Mouse (Mus musculus) adrenal gland, postnatal 4 days (tissue): ENCODE results near the gene Taf8. TPM values are rescaled to one million over a fixed set of nuclear protein-coding genes. Genes with fewer than 3 reads are reported as not detected.

Experiments used
- DNase-seq, 2 experiments: peaks; one replicate each; pipeline ENCODE4 v3.0.0; 2021 to 2022; ENCODE audit warnings: low spot score in 2 of 2, mixed read lengths in 2 of 2
- long read RNA-seq, 2 experiments: library from polyadenylated mRNA; stranded (forward); transcript quantifications; one replicate each; pipeline ENCODE4 v2.0.0; 2021
- total RNA-seq, 2 experiments: library from RNA; stranded (reverse); gene quantifications; 2 replicates each; pipeline ENCODE4 v1.2.3; 2021

The Taf8 gene
- total RNA-seq = 10 to 100 TPM; 31.7 to 38.1 TPM
- long read RNA-seq, experiment 1, transcript Taf8-201 (9 exons, 2,784 nt) = major isoform, 5 of 7 reads
- long read RNA-seq, experiment 1, partial matches to known transcripts = 1 of 7 reads
- long read RNA-seq, experiment 1, other reads (novel, unspliced or antisense) = 0 of 7 reads
- long read RNA-seq, experiment 2, transcript Taf8-201 (9 exons, 2,784 nt) = major isoform, 11 of 15 reads
- long read RNA-seq, experiment 2, partial matches to known transcripts = 2 of 15 reads
- long read RNA-seq, experiment 2, other reads (novel, unspliced or antisense) = 2 of 15 reads

- DNase-seq = peak; percentile 74 to 90
Measured at GRCm38 (mm10) chr17:47501946-47502706, at the start of gene Taf8. TSS of gene Taf8 (minus strand) at chr17:47502292.

DNA sequence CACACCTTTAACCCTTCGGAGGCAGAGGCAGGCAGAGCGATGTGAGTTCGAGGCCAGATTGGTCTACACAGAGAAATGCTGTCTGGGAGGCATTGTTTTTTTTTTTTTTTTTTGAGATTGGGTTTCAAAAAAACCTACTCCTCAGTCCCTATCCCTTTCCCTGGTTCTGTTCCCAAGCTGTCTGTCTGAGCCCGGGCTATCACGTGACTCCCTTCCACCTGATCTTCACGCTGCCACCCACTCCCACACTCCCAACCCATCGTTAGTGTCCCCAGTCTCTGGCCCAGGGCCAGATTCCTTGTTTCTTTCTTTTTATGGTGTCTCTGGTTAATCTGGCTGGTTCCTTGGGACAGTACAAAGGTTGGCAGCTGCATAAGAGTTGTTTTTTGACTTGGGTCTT, 49.0 kb upstream of the Taf8 start:
- DNase-seq = no peak

GRCm38 (mm10) chr17:47545861-47546331, 43.8 kb upstream of the Taf8 start:
- peak in 1 of 2 experiments; percentile 38 for DNase-seq

GRCm38 (mm10) chr17:47545154-47545553, 43.1 kb upstream of the Taf8 start:
- no peak for DNase-seq

- no peak for DNase-seq
Measured at GRCm38 (mm10) chr17:47543051-47543650, 41.1 kb upstream of the Taf8 start.

GRCm38 (mm10) chr17:47542061-47542460, 40.0 kb upstream of the Taf8 start:
- no peak for DNase-seq

- no peak for DNase-seq
Measured at GRCm38 (mm10) chr17:47539128-47539527, 37.0 kb upstream of the Taf8 start.

- no peak for DNase-seq
Measured at GRCm38 (mm10) chr17:47538049-47538448, 36.0 kb upstream of the Taf8 start.

- no peak for DNase-seq
Measured at GRCm38 (mm10) chr17:47535812-47536236, 33.7 kb upstream of the Taf8 start.

GRCm38 (mm10) chr17:47533691-47534090, 31.6 kb upstream of the Taf8 start:
- no peak for DNase-seq

- DNase-seq = no peak
Measured at GRCm38 (mm10) chr17:47532364-47532763, 30.3 kb upstream of the Taf8 start.

GRCm38 (mm10) chr17:47531387-47531818, 29.3 kb upstream of the Taf8 start:
- DNase-seq = no peak

- DNase-seq = no peak
Measured at GRCm38 (mm10) chr17:47529595-47529994, 27.5 kb upstream of the Taf8 start.

DNA sequence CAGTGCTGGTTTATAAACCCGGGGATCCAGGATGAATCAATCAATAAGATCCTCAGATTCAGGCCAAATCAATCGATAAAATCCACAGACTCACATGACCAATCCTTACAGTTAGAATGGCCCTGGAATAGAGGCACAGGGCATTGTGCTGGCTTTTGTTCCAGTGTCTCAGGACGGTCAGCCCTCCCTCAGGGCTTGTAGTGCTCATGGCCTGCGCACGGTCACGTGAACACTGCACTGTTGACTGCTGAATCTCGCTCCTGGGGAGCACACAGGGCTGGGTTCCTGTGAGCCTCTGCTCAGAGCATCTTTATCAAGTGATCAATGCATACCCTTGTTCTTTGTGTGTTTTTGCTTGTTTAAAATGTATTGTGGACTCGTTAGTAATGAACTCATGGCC, 26.8 kb upstream of the Taf8 start:
- DNase-seq = no peak

GRCm38 (mm10) chr17:47527581-47528300, 25.6 kb upstream of the Taf8 start:
- no peak for DNase-seq

GRCm38 (mm10) chr17:47526856-47527520, 24.9 kb upstream of the Taf8 start:
- DNase-seq = no peak

DNA sequence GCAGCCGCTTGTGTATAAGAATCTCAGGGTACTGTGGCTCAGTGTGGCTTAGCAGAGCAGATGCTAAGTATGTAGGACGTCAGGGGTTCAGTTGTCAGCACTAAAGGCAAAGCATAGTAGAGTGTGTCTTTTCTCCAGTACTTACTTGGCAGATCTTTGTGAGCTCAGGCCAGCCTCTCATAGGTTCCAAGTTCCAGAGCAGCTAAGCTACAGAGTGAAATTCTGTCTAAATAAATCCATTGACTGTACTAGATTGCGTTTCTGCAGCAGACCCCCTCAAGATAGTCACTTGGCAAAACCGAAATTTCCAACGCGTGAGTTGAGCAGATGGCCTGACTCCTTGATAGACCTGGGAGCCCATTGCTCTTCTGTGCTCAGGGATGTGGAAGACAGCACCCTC, 22.9 kb upstream of the Taf8 start:
- DNase-seq = no peak

DNA sequence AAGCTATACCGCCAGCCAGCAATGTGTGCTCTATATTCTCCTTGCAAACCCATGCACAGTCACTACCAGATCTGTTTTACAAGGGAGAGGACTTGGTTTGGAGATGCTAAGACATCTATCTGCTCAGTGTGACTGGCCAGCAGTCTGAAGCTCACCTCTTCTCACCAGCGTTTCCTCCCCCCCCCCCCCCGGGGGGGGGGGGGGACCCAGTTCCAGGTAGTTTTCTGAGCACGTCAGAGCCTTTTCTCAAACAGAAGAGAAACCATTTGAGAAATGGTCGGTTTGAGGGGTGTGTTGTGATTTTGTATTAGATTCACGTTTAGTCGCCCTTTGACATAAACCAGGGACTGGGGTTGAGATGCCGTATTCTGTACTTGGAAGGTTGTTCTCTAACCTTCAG, 22.0 kb upstream of the Taf8 start:
- DNase-seq = no peak

DNA sequence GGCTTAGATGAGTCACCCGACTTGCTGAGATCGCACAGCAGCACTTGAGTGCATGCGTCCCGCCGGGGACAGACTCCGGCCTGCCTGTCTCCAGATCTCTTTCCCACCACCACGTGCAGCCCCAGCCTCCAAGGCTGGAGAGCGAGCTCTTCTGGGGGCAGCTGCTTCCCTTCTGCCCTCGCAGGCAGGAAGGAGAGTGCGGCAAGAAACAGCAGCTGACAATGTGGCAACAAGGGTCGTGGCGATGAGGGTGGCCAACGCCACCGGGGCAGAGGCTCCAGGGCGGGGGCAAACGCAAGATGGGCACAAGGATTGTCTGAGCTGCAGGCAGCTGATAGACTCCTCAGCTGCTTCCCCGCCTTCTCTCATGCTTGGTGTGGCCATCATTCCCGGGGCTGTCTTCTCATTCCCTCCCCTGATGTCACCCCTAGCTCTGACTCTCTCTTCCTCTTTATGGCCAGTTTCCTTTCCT, 21.2 kb upstream of the Taf8 start:
- DNase-seq = no peak

GRCm38 (mm10) chr17:47522536-47522935, 20.4 kb upstream of the Taf8 start:
- no peak for DNase-seq
